Mouse (Mus musculus): Measurements from ENCODE around the gene Ndufa11. TPM values are rescaled to one million over a fixed set of nuclear protein-coding genes. Genes with fewer than 3 reads are reported as not detected.

The Ndufa11 gene
- polyA plus RNA-seq, 1 experiment: 114 TPM

DNA sequence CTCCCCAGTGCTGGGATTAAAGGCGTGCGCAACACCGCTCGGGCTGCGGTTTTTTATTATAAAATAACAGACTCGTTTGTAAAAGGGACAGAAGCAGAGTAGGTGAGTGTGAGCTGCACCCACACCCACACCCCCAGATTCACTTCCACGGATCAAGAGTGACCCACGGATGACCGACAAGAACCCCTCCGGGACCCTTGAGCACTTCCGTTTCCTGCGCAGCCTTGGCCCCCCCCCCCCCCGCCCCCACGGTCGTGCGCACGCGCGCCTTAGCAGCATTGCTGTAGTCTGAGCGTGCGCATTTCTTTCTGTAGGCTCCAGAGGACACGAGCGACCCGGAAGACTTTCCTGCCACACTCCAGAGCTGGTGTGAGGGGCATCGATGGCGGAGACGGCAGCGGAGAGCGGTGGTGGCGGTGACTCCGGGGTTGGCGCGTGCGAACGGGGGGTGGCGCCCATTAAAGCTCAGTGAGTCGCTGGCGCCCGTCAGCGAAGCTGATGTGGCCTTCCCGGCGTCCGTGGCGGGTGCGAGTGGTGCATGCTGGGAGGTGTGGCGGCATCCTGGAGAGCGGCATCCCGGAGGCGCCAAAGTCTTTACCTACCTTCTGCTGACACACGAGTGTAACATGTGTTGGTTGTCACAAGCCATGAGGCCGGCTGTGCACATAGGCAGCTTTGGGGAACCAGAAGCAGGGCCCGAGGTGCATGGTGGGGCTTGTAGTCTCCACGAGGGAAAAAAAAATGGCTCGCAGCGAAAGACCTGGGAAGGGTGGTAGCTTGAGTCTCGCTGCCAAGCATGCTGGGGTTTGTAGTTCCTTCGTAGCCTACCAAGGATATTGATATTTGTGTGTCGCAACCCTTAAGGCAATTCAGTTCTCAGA is 47.1 kb downstream of the Ndufa11 start, which contains the start of gene Dus3l:
TSS of gene Dus3l (plus strand) at position 284 of the 881 bp plus-strand sequence.
- TF ChIP-seq CTCF (IDR thresholded peaks at IDR 0.05; ENCODE audit: borderline replicate concordance, insufficient read depth, low read length) (no peak), POLR2A (IDR thresholded peaks at IDR 0.05; ENCODE audit: low read depth, low read length) (peak; percentile 61)
- H3K27ac ChIP-seq (ENCODE audit: insufficient read depth, low read length): peak within 1 kb of the TSS; percentile 92
- no peaks in the 10 kb centered on the region; the same call in 1 of the 2 replicates for H3K4me1 ChIP-seq (ENCODE audit: control insufficient read depth, insufficient read depth, low read length)

GRCm38 (mm10) chr17:56765431-56765830 is 47.9 kb downstream of the Ndufa11 start:
- no peak overlapping the region for H3K27ac ChIP-seq (ENCODE audit: insufficient read depth, low read length)
- TF ChIP-seq CTCF (IDR thresholded peaks at IDR 0.05; ENCODE audit: borderline replicate concordance, insufficient read depth, low read length): no peak
- TF ChIP-seq POLR2A (IDR thresholded peaks at IDR 0.05; ENCODE audit: low read depth, low read length): no peak; the same call in 1 of the 2 replicates
- H3K4me1 ChIP-seq (ENCODE audit: control insufficient read depth, insufficient read depth, low read length): no peaks in the 10 kb centered on the region; the same call in 1 of the 2 replicates
- peak overlapping the region; percentile 81 for H3K4me3 ChIP-seq (ENCODE audit: insufficient read depth, low read length)

More for the DNA sequence above, 47.1 kb downstream of the Ndufa11 start, which contains the start of gene Dus3l:
- peak within 1 kb of the TSS; percentile 81 for H3K4me3 ChIP-seq (ENCODE audit: insufficient read depth, low read length)

DNA sequence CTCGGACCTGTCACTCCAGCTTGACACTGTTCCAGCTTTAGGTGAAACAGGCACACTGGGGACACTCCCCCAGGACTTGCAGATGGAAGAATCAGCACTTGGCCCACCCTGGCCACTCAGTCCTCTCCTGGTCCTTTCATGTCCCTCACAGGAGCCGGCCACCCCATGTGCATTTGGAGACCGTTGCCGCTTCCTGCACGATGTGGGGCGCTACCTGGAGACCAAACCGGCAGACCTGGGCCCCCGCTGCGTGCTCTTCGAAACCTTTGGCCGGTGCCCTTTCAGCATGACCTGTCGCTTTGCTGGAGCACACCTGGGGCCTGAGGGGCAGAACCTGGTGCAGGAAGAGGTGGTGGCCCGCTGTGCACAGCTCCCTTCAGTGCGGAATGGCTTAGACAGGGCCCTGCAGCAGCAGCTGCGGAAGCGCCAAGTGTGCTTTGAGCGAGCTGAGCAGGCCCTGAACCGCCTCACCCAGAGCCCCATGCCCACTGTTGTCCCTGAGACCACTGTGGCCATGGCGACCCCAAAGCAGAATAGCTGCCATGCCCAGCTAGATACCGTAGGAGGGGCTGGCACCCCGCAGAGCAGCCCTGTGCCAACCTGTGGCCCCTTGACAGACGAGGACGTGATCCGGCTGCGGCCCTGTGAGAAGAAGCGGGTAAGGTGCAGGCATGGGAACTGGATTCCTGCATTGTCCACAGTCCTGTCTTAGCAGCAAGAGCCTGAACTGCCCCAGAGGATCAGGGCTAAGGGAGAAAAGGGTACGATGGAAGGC is 49.3 kb downstream of the Ndufa11 start:
- H3K4me3 ChIP-seq (ENCODE audit: insufficient read depth, low read length): no peak overlapping the region
- no peak overlapping the region for H3K27ac ChIP-seq (ENCODE audit: insufficient read depth, low read length)
- H3K4me1 ChIP-seq (ENCODE audit: control insufficient read depth, insufficient read depth, low read length): no peaks in the 10 kb centered on the region; the same call in 1 of the 2 replicates
- TF ChIP-seq POLR2A (IDR thresholded peaks at IDR 0.05; ENCODE audit: low read depth, low read length): no peak
- no peak for TF ChIP-seq CTCF (IDR thresholded peaks at IDR 0.05; ENCODE audit: borderline replicate concordance, insufficient read depth, low read length)

- TF ChIP-seq CTCF (IDR thresholded peaks at IDR 0.05; ENCODE audit: borderline replicate concordance, insufficient read depth, low read length) (no peak), POLR2A (IDR thresholded peaks at IDR 0.05; ENCODE audit: low read depth, low read length) (no peak)
- H3K4me3 ChIP-seq (ENCODE audit: insufficient read depth, low read length): no peak overlapping the region
- H3K4me1 ChIP-seq (ENCODE audit: control insufficient read depth, insufficient read depth, low read length): no peaks in the 10 kb centered on the region
- no peak overlapping the region for H3K27ac ChIP-seq (ENCODE audit: insufficient read depth, low read length)
Measured at GRCm38 (mm10) chr17:56767531-56768135, 50.1 kb downstream of the Ndufa11 start.

DNA sequence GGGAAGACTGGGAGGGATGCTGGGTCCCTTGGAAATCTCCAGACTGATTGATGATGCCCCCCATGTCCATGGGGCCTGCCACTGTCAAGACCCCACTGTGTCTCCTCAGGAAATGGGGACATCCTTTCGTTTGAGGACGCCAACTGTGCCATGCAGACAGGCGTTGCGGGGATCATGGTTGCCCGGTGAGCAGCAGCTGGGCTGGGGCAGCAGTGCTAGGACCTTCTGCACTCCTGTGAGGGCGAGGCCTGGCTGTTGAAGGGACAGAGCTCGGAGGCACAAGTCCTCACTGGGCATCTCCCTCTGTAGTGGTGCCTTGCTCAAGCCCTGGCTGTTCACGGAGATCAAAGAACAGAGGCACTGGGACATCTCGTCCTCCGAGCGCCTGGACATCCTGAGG is 51.4 kb downstream of the Ndufa11 start:
- no peaks in the 10 kb centered on the region for H3K4me1 ChIP-seq (ENCODE audit: control insufficient read depth, insufficient read depth, low read length)
- H3K4me3 ChIP-seq (ENCODE audit: insufficient read depth, low read length): no peak overlapping the region
- no peak overlapping the region for H3K27ac ChIP-seq (ENCODE audit: insufficient read depth, low read length)
- TF ChIP-seq CTCF (IDR thresholded peaks at IDR 0.05; ENCODE audit: borderline replicate concordance, insufficient read depth, low read length) (no peak), POLR2A (IDR thresholded peaks at IDR 0.05; ENCODE audit: low read depth, low read length) (no peak)

DNA sequence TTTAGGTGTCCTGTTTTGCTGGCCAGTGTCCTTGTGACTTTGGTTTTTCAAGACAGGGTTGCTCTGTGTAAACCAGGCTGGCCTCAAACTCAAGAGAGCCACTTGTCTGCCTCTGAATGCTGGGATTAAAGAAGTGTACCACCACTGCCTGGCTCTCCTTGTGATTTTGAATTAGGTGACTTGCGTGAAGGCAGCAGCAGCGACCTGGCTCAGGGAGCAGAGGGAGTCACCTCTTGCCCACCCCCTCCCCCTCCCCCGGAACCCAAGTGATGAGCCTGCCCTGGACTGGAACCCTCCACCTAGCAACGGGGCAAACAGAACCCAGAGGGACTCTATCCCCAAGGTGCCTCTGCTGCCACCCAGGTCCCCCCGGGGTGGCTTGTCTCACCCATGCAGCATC is 52.4 kb downstream of the Ndufa11 start, which contains the start of gene Prr22:
TSS of gene Prr22 (plus strand) at position 301 of the 400 bp plus-strand sequence.
- TF ChIP-seq POLR2A (IDR thresholded peaks at IDR 0.05; ENCODE audit: low read depth, low read length) (no peak), CTCF (IDR thresholded peaks at IDR 0.05; ENCODE audit: borderline replicate concordance, insufficient read depth, low read length) (no peak)
- no peak within 1 kb of the TSS for H3K4me3 ChIP-seq (ENCODE audit: insufficient read depth, low read length)
- no peak within 1 kb of the TSS for H3K27ac ChIP-seq (ENCODE audit: insufficient read depth, low read length)
- H3K4me1 ChIP-seq (ENCODE audit: control insufficient read depth, insufficient read depth, low read length): no peaks in the 10 kb centered on the region

Other genes with a start within 250 kb of the Ndufa11 start
- 177 and 208 TPM in 2 replicates for gene Ptprs, start 241.3 kb upstream of the Ndufa11 start, polyA plus RNA-seq (2011; ENCODE audit: insufficient read length, low read depth, missing spikeins)
- not detected in 2 replicates for gene Znrf4, start 205.3 kb upstream of the Ndufa11 start, polyA plus RNA-seq (2011; ENCODE audit: insufficient read length, low read depth, missing spikeins)
- gene Gm20219, start 163.4 kb upstream of the Ndufa11 start, polyA plus RNA-seq (2011; ENCODE audit: insufficient read length, low read depth, missing spikeins): 0.38 and 0.54 TPM in 2 replicates
- gene Safb2, start 133.2 kb upstream of the Ndufa11 start, polyA plus RNA-seq (2011; ENCODE audit: insufficient read length, low read depth, missing spikeins): 58.1 and 60.9 TPM in 2 replicates
- gene Safb, start 132.9 kb upstream of the Ndufa11 start, polyA plus RNA-seq (2011; ENCODE audit: insufficient read length, low read depth, missing spikeins): 67.2 and 76.1 TPM in 2 replicates
- gene 2410015M20Rik, start 108.0 kb upstream of the Ndufa11 start, polyA plus RNA-seq (2011; ENCODE audit: insufficient read length, low read depth, missing spikeins): 134 and 146 TPM in 2 replicates
- gene Rpl36, start 104.4 kb upstream of the Ndufa11 start, polyA plus RNA-seq (2011; ENCODE audit: insufficient read length, low read depth, missing spikeins): 200 and 331 TPM in 2 replicates
- gene Lonp1, start 90.9 kb upstream of the Ndufa11 start, polyA plus RNA-seq (2011; ENCODE audit: insufficient read length, low read depth, missing spikeins): 84.6 and 91.7 TPM in 2 replicates
- gene Catsperd, start 89.6 kb upstream of the Ndufa11 start, polyA plus RNA-seq (2011; ENCODE audit: insufficient read length, low read depth, missing spikeins): 0.38 and 0.56 TPM in 2 replicates
- gene Ranbp3, start 44.5 kb upstream of the Ndufa11 start, polyA plus RNA-seq (2011; ENCODE audit: insufficient read length, low read depth, missing spikeins): 42.3 and 45.7 TPM in 2 replicates
- gene Vmac, start 255 bp downstream of the Ndufa11 start, polyA plus RNA-seq (2011; ENCODE audit: insufficient read length, low read depth, missing spikeins): 15.0 and 15.1 TPM in 2 replicates
- gene Nrtn, start 39.8 kb downstream of the Ndufa11 start, polyA plus RNA-seq (2011; ENCODE audit: insufficient read length, low read depth, missing spikeins): not detected in 2 replicates
- 17.4 and 17.6 TPM in 2 replicates for gene Dus3l, start 47.0 kb downstream of the Ndufa11 start, polyA plus RNA-seq (2011; ENCODE audit: insufficient read length, low read depth, missing spikeins)
- not detected in 2 replicates for gene Prr22, start 52.5 kb downstream of the Ndufa11 start, polyA plus RNA-seq (2011; ENCODE audit: insufficient read length, low read depth, missing spikeins)
- gene Rfx2, start 113.2 kb downstream of the Ndufa11 start, polyA plus RNA-seq (2011; ENCODE audit: insufficient read length, low read depth, missing spikeins): 0.70 and 0.86 TPM in 2 replicates
- gene Acsbg2, start 156.7 kb downstream of the Ndufa11 start, polyA plus RNA-seq (2011; ENCODE audit: insufficient read length, low read depth, missing spikeins): not detected in 2 replicates
- gene 1700061G19Rik, start 157.7 kb downstream of the Ndufa11 start, polyA plus RNA-seq (2011; ENCODE audit: insufficient read length, low read depth, missing spikeins): not detected in 2 replicates
- gene Mllt1, start 217.6 kb downstream of the Ndufa11 start, polyA plus RNA-seq (2011; ENCODE audit: insufficient read length, low read depth, missing spikeins): 32.8 and 33.6 TPM in 2 replicates

Measured in embryonic fibroblast, embryonic 13.5 days (primary cell).